Mouse (Mus musculus) thymus, adult 2 months (tissue): ENCODE data around the gene Ifit2.

ENCODE experiments used
- CTCF ChIP-seq: fragments of 200-500 bp; IDR thresholded peaks from 2 replicates; pipeline ENCODE4 v1.5.1; 2012; ENCODE audit warnings: mild to moderate bottlenecking, control low read depth, low read length, moderate library complexity, borderline replicate concordance; ENCODE audit not compliant: control insufficient read depth, poor library complexity, insufficient read depth; ENCODE audit errors: extremely low read depth
- POLR2A ChIP-seq: fragments of 200-500 bp; IDR thresholded peaks from 2 replicates; pipeline ENCODE4 v1.6.1; 2012; ENCODE audit warnings: mild to moderate bottlenecking, low read length, control low read depth, moderate library complexity; ENCODE audit not compliant: control insufficient read depth, poor library complexity, insufficient read depth; ENCODE audit errors: extremely low read depth

DNA sequence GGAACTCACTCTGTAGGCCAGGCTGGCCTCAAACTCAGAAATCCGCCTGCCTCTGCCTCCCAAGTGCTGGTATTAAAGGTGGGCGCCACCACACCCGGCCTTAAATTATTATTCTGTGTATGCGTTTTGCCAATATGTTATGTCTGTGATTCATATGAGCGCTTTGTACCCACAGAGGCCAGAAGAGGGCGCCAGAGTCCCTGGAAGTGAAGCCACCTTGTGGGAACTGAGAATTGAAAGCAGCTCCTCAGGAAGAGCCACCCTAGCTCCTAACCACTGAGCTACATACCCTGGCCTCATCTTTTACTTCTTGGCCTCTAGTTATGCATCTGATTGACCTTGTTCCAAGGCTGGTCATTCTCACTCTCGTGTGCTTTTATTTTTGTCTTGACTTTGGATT lies 2.5 kb upstream of the Ifit2 start:
- no peak for TF ChIP-seq POLR2A
- TF ChIP-seq CTCF = peak; percentile 35; the same call in 1 of the 2 replicates
